Comparison of ENCODE assay signal across 8 mouse cellular contexts in genomic region chr11:109652505-109652904, GRCm38 (mm10). TPM values are rescaled to one million over a fixed set of nuclear protein-coding genes. Genes with fewer than 3 reads are reported as not detected.
A peak's percentile ranks its signal among the peaks of the same experiment; 100 is the strongest.
DNase-seq lines count a peak whose midpoint lies in the region; ATAC-seq and TF ChIP-seq lines count a peak whose summit lies in the region.

No protein-coding gene starts in this region.

- no peak for DNase-seq in layer of hippocampus, adult 2 months (ENCODE audit: low spot score in 2 of 2)
- no peak for DNase-seq in layer of hippocampus, adult 18-20 months (ENCODE audit: low spot score in 2 of 2)
- no peak for DNase-seq in embryonic facial prominence, embryonic 14.5 days (ENCODE audit: low spot score)
- DNase-seq in midbrain, postnatal 0 days (ENCODE audit: low spot score), result no peak
- DNase-seq in spleen, postnatal 14 days (ENCODE audit: low spot score in 2 of 2), result no peak
- DNase-seq in right cerebral cortex, postnatal 36 days (ENCODE audit: low spot score in 2 of 2), result no peak
- DNase-seq in thymus, postnatal 14 days, result no peak

- H3K36me3 ChIP-seq in embryonic facial prominence, embryonic 14.5 days (ENCODE audit: control insufficient read depth, insufficient read depth, low read length), result peaks cover 43% of the 10 kb centered on the region
- H3K36me3 ChIP-seq in intestine, embryonic 16.5 days (ENCODE audit: control insufficient read depth, insufficient read depth, low read length), result no peaks in the 10 kb centered on the region; the same call in 1 of the 2 replicates
- peaks cover 19% of the 10 kb centered on the region; the same call in 1 of the 2 replicates for H3K36me3 ChIP-seq in midbrain, postnatal 0 days (ENCODE audit: insufficient read depth, low read length)

- H3K27ac ChIP-seq in layer of hippocampus, adult 2 months, result peak overlapping the region; percentile 100
- H3K27ac ChIP-seq in embryonic facial prominence, embryonic 14.5 days (replicated peaks; ENCODE audit: low read depth, low read length), result no peak overlapping the region; the same call in 1 of the 2 replicates
- no peak overlapping the region for H3K27ac ChIP-seq in intestine, embryonic 16.5 days (ENCODE audit: low read length)
- H3K27ac ChIP-seq in midbrain, postnatal 0 days (ENCODE audit: low read depth, low read length), result no peak overlapping the region

- no peaks in the 10 kb centered on the region for H3K27me3 ChIP-seq in embryonic facial prominence, embryonic 14.5 days (replicated peaks; ENCODE audit: control insufficient read depth, insufficient read depth, low read length)
- no peaks in the 10 kb centered on the region for H3K27me3 ChIP-seq in intestine, embryonic 16.5 days (replicated peaks; ENCODE audit: control insufficient read depth, insufficient read depth, low read length)
- H3K27me3 ChIP-seq in midbrain, postnatal 0 days (ENCODE audit: insufficient read depth, low read length), result no peaks in the 10 kb centered on the region

- H3K4me3 ChIP-seq in layer of hippocampus, adult 2 months, result peak overlapping the region; percentile 82
- H3K4me3 ChIP-seq in embryonic facial prominence, embryonic 14.5 days (ENCODE audit: low read depth, low read length), result peak overlapping the region; percentile 73
- H3K4me3 ChIP-seq in intestine, embryonic 16.5 days (ENCODE audit: low read length), result peak overlapping the region; percentile 67
- peak overlapping the region; percentile 97 for H3K4me3 ChIP-seq in midbrain, postnatal 0 days (ENCODE audit: low read depth, low read length)

- H3K4me2 ChIP-seq in embryonic facial prominence, embryonic 14.5 days (ENCODE audit: low read depth, low read length), result peak overlapping the region; percentile 88
- peak overlapping the region; percentile 70 for H3K4me2 ChIP-seq in intestine, embryonic 16.5 days (ENCODE audit: low read depth, low read length)
- peak overlapping the region; percentile 69 for H3K4me2 ChIP-seq in midbrain, postnatal 0 days (ENCODE audit: low read depth, low read length, poor library complexity, severe bottlenecking)

- WGBS in embryonic facial prominence, embryonic 14.5 days, result 56% methylated on average over 6 of the region's 6 CpGs
- 37% methylated on average over 6 of the region's 6 CpGs for WGBS in intestine, embryonic 16.5 days
- 42% methylated on average over 6 of the region's 6 CpGs for WGBS in midbrain, postnatal 0 days

- no peaks in the 10 kb centered on the region for H3K9me3 ChIP-seq in embryonic facial prominence, embryonic 14.5 days (ENCODE audit: control insufficient read depth, low read length)
- H3K9me3 ChIP-seq in intestine, embryonic 16.5 days (ENCODE audit: control insufficient read depth, low read length), result no peaks in the 10 kb centered on the region
- no peaks in the 10 kb centered on the region for H3K9me3 ChIP-seq in midbrain, postnatal 0 days (ENCODE audit: low read length)

- peak overlapping the region; percentile 98 for H3K9ac ChIP-seq in embryonic facial prominence, embryonic 14.5 days (ENCODE audit: low read depth, low read length)
- H3K9ac ChIP-seq in intestine, embryonic 16.5 days (ENCODE audit: low read depth, low read length), result peak overlapping the region; percentile 97; the same call in 1 of the 2 replicates
- peak overlapping the region; percentile 97 for H3K9ac ChIP-seq in midbrain, postnatal 0 days (replicated peaks; ENCODE audit: low read length, poor library complexity, severe bottlenecking)

- ATAC-seq in embryonic facial prominence, embryonic 14.5 days (ENCODE audit: low read depth), result no peak
- no peak for ATAC-seq in intestine, embryonic 16.5 days
- ATAC-seq in midbrain, postnatal 0 days (ENCODE audit: low FRiP score), result no peak

- TF ChIP-seq CTCF in layer of hippocampus, adult 2 months (conservative IDR thresholded peaks at IDR 0.05), result no peak
- no peak for TF ChIP-seq CTCF in midbrain, postnatal 0 days (IDR thresholded peaks at IDR 0.05)

- peaks cover 23% of the 10 kb centered on the region for H3K4me1 ChIP-seq in embryonic facial prominence, embryonic 14.5 days (ENCODE audit: control insufficient read depth, insufficient read depth, low read length)
- peaks cover 28% of the 10 kb centered on the region for H3K4me1 ChIP-seq in intestine, embryonic 16.5 days (ENCODE audit: control insufficient read depth, insufficient read depth, low read length)
- peaks cover 29% of the 10 kb centered on the region for H3K4me1 ChIP-seq in midbrain, postnatal 0 days (ENCODE audit: insufficient read depth, low read length)

RNA-seq across cellular contexts. Expression of gene Prkar1a, which starts 3.3 kb away (rescaled TPM):
- 100 to 1,000 TPM; 522 to 554 TPM for total RNA-seq in layer of hippocampus, adult 2 months (2021)
- total RNA-seq in layer of hippocampus, adult 18-20 months (2021), result 100 to 1,000 TPM; 567 to 586 TPM
- polyA plus RNA-seq in embryonic facial prominence, embryonic 14.5 days (2014; fragmentation: Nextera tagmentation; extraction: Ambion mirVana), result 432 and 435 TPM in 2 replicates
- polyA plus RNA-seq in intestine, embryonic 16.5 days (2015; fragmentation: Nextera tagmentation; extraction: Ambion mirVana), result 250 and 256 TPM in 2 replicates
- 231 and 289 TPM in 2 replicates for total RNA-seq in midbrain, postnatal 0 days (2014; rRNA removed)
- 467 and 473 TPM in 2 replicates for polyA plus RNA-seq in midbrain, postnatal 0 days (2015; fragmentation: Nextera tagmentation; extraction: Ambion mirVana)

RNA-seq across cellular contexts. Expression of gene Wipi1, which starts 40.7 kb away (rescaled TPM):
- 10 to 100 TPM; 21.6 to 22.2 TPM for total RNA-seq in layer of hippocampus, adult 2 months (2021)
- 10 to 100 TPM; 21.1 to 21.6 TPM for total RNA-seq in layer of hippocampus, adult 18-20 months (2021)
- polyA plus RNA-seq in embryonic facial prominence, embryonic 14.5 days (2014; fragmentation: Nextera tagmentation; extraction: Ambion mirVana), result 36.1 and 37.8 TPM in 2 replicates
- polyA plus RNA-seq in intestine, embryonic 16.5 days (2015; fragmentation: Nextera tagmentation; extraction: Ambion mirVana), result 27.3 and 27.5 TPM in 2 replicates
- total RNA-seq in midbrain, postnatal 0 days (2014; rRNA removed), result 12.7 and 14.9 TPM in 2 replicates
- 17.1 and 18.3 TPM in 2 replicates for polyA plus RNA-seq in midbrain, postnatal 0 days (2015; fragmentation: Nextera tagmentation; extraction: Ambion mirVana)
